In the genomic region with DNA sequence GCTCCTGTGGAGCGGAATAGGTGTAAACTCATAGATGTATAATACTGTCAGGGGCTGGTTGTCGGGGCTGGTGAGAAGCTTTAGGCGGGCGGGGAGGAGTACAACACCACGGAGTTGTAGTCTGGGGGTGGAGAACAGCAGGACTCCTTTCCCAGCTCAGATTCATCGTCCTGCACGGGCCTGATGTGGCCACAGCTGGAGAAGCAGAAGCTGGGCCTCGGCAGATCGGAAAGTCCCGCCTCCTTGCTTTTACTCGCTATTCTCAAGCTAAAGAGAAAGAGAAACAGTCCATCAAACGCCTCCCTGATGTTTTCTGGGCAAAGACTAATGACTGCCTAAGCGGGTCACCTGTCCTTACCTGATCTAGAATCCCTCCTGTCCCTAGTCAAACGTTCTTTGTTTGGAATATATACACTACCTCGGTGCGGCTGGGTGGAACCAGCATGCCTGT, we compare ENCODE assay signal across 9 mouse cellular contexts.
A peak's percentile ranks its signal among the peaks of the same experiment; 100 is the strongest.
DNase-seq lines count a peak whose midpoint lies in the region; ATAC-seq and TF ChIP-seq lines count a peak whose summit lies in the region.
"Had no signal": no experiment of that assay in that cellular context is flagged by ENCODE, and none has a peak within 500 bp of the region (broad histone marks: within the 10 kb centered on the region; RNA-seq: fewer than 3 reads in every experiment).

No protein-coding gene starts in this region.

- no peaks in the 10 kb centered on the region for H3K36me3 ChIP-seq in heart, embryonic 15.5 days
- no peaks in the 10 kb centered on the region for H3K36me3 ChIP-seq in CH12.LX (replicated peaks in 1 of 2; ENCODE audit: control insufficient read depth in 1 of 2, insufficient read depth in 1 of 2, low read length in 1 of 2)
- no peaks in the 10 kb centered on the region for H3K36me3 ChIP-seq in hindbrain, embryonic 12.5 days
- H3K36me3 ChIP-seq in midbrain, embryonic 12.5 days: no peaks in the 10 kb centered on the region
- H3K36me3 ChIP-seq: G1E had no signal

- ATAC-seq in heart, embryonic 15.5 days (replicated peaks; ENCODE audit: insufficient number of reproducible peaks, insufficient read depth, low FRiP score, low read depth): no peak
- no peak for ATAC-seq in hindbrain, embryonic 12.5 days (ENCODE audit: low FRiP score)
- ATAC-seq in midbrain, embryonic 12.5 days (ENCODE audit: low FRiP score, low read depth): no peak

- H3K9ac ChIP-seq in heart, embryonic 15.5 days: no peak overlapping the region
- H3K9ac ChIP-seq in CH12.LX (ENCODE audit: insufficient read depth, low read depth): no peak overlapping the region
- no peak overlapping the region for H3K9ac ChIP-seq in hindbrain, embryonic 12.5 days
- no peak overlapping the region for H3K9ac ChIP-seq in midbrain, embryonic 12.5 days (replicated peaks)

- H3K4me3 ChIP-seq in heart, embryonic 15.5 days: 0 out of 2 replicates have a peak overlapping the region, but pooled peaks have one; percentile 7
- peak overlapping the region in 2 of 3 experiments; percentile 8 to 31 for H3K4me3 ChIP-seq in CH12.LX (replicated peaks in 1 of 3; ENCODE audit: low read depth in 2 of 3, low read length in 2 of 3, poor library complexity in 1 of 3)
- H3K4me3 ChIP-seq in hindbrain, embryonic 12.5 days: no peak overlapping the region
- no peak overlapping the region for H3K4me3 ChIP-seq in midbrain, embryonic 12.5 days

- in situ Hi-C loops in CH12.LX (cut with MboI; ENCODE audit: low pct_ligation_motif_present, low pct_unique_long_range_greater_than_20kb, low sequenced_read_pairs): no loop called here

- TF ChIP-seq RAD21 in CH12.LX (IDR thresholded peaks at IDR 0.05; ENCODE audit: low read depth, low read length): no peak

- TF ChIP-seq POLR2A in CH12.LX (IDR thresholded peaks at IDR 0.05; ENCODE audit: low read depth, low read length): no peak

- 0 out of 2 replicates have a peak, but pooled peaks cover 2% of the 10 kb centered on the region for H3K4me1 ChIP-seq in heart, embryonic 15.5 days (replicated peaks)
- peaks cover 0 to 21% of the 10 kb centered on the region in 2 experiments; a peak in 3 of 4 replicates for H3K4me1 ChIP-seq in CH12.LX (ENCODE audit: control insufficient read depth in 1 of 2, insufficient read depth in 2 of 2)
- peaks cover 6% of the 10 kb centered on the region for H3K4me1 ChIP-seq in hindbrain, embryonic 12.5 days
- peaks cover 9% of the 10 kb centered on the region for H3K4me1 ChIP-seq in midbrain, embryonic 12.5 days

- TF ChIP-seq EP300 in CH12.LX (IDR thresholded peaks at IDR 0.05; ENCODE audit: low read length): no peak

- peak overlapping the region; percentile 27; the same call in 1 of the 2 replicates for H3K4me2 ChIP-seq in heart, embryonic 15.5 days
- H3K4me2 ChIP-seq in CH12.LX (ENCODE audit: insufficient read depth, low read depth, poor library complexity, severe bottlenecking): peak overlapping the region; percentile 58
- peak overlapping the region; percentile 33 for H3K4me2 ChIP-seq in hindbrain, embryonic 12.5 days (replicated peaks)
- H3K4me2 ChIP-seq in midbrain, embryonic 12.5 days (replicated peaks): peak overlapping the region; percentile 35

- DNase-seq in heart, adult 18-20 months: no peak
- DNase-seq in CH12.LX (ENCODE audit: extremely low read depth): peak; percentile 53
- DNase-seq in layer of hippocampus, postnatal 25 days (ENCODE audit: extremely low spot score in 1 of 2, low spot score in 1 of 2): no peak
- DNase-seq in layer of hippocampus, adult 9-11 months: no peak
- no peak for DNase-seq in cerebellum, postnatal 25 days

- H3K27me3 ChIP-seq in heart, embryonic 15.5 days: no peaks in the 10 kb centered on the region
- H3K27me3 ChIP-seq in CH12.LX (replicated peaks): no peaks in the 10 kb centered on the region
- no peaks in the 10 kb centered on the region for H3K27me3 ChIP-seq in hindbrain, embryonic 12.5 days
- H3K27me3 ChIP-seq in midbrain, embryonic 12.5 days: no peaks in the 10 kb centered on the region

- 44% methylated on average over 16 of the region's 16 CpGs for WGBS in heart, embryonic 15.5 days
- 23% methylated on average over 16 of the region's 16 CpGs for WGBS in hindbrain, embryonic 12.5 days
- 24% methylated on average over 16 of the region's 16 CpGs for WGBS in midbrain, embryonic 12.5 days

- H3K9me3 ChIP-seq in heart, embryonic 15.5 days (replicated peaks): no peaks in the 10 kb centered on the region
- no peaks in the 10 kb centered on the region for H3K9me3 ChIP-seq in CH12.LX (replicated peaks; ENCODE audit: low read length)
- H3K9me3 ChIP-seq in hindbrain, embryonic 12.5 days (replicated peaks): no peaks in the 10 kb centered on the region
- H3K9me3 ChIP-seq in midbrain, embryonic 12.5 days: no peaks in the 10 kb centered on the region
- H3K9me3 ChIP-seq: G1E had no signal

- H3K79me2 ChIP-seq in CH12.LX (replicated peaks; ENCODE audit: control insufficient read depth, extremely low read depth, insufficient read depth, poor library complexity, severe bottlenecking): no peaks in the 10 kb centered on the region

- dilution Hi-C loops in CH12.LX (cut with MboI; ENCODE audit: extremely low pct_ligation_motif_present, extremely low pct_unique_long_range_greater_than_20kb, low sequenced_read_pairs): no loop called here

- H3K27ac ChIP-seq in heart, embryonic 15.5 days: no peak overlapping the region
- no peak overlapping the region for H3K27ac ChIP-seq in CH12.LX (ENCODE audit: insufficient read depth, low read depth)
- no peak overlapping the region for H3K27ac ChIP-seq in hindbrain, embryonic 12.5 days
- H3K27ac ChIP-seq in midbrain, embryonic 12.5 days (replicated peaks): no peak overlapping the region

- no peak for TF ChIP-seq CTCF in CH12.LX (conservative IDR thresholded peaks at IDR 0.05 in 1 of 2, IDR thresholded peaks at IDR 0.05 in 1 of 2; ENCODE audit: low read depth in 2 of 2, low read length in 2 of 2)

TF ChIP-seq in CH12.LX, 34 proteins besides CTCF, POLR2A, EP300 and RAD21:
- TF ChIP-seq MAX (IDR thresholded peaks at IDR 0.05; ENCODE audit: low read length): 0 out of 2 replicates have a peak, but pooled peaks have one; percentile 14
- no peak for TF ChIP-seq CHD1 (IDR thresholded peaks at IDR 0.05; ENCODE audit: low read depth, low read length)
- TF ChIP-seq JUN (IDR thresholded peaks at IDR 0.05; ENCODE audit: insufficient read depth, low read depth, low read length): no peak
- no peak for TF ChIP-seq GABPA (IDR thresholded peaks at IDR 0.05; ENCODE audit: insufficient replicate concordance, low read depth, low read length)
- TF ChIP-seq TCF12 (IDR thresholded peaks at IDR 0.05; ENCODE audit: low read depth, low read length): peak; percentile 23; the same call in 1 of the 2 replicates
- TF ChIP-seq MYC (IDR thresholded peaks at IDR 0.05; ENCODE audit: low read depth, low read length): no peak
- TF ChIP-seq BHLHE40 (IDR thresholded peaks at IDR 0.05; ENCODE audit: low read depth, low read length): peak; percentile 54

Comparison
In these comparisons a context has a peak if more than half of its experiments do, and no peak if none do; other contexts are left out.
1. H3K4me3 ChIP-seq: peak in heart, embryonic 15.5 days (single experiment) and CH12.LX (2 of 3); none in hindbrain, embryonic 12.5 days (single experiment) and midbrain, embryonic 12.5 days (single experiment).
2. Peak in every context shown above with its lines, with median percentiles within 50 percentile points of each other: H3K4me2 ChIP-seq.